Mouse (Mus musculus) ovary, adult 18-20 months (tissue): Measurements from ENCODE around the gene Smox.

ENCODE experiments used
- DNase-seq: peaks from one replicate; pipeline ENCODE4 v3.0.0; 2022; ENCODE audit warnings: low spot score, mixed read lengths

The Smox gene

DNA sequence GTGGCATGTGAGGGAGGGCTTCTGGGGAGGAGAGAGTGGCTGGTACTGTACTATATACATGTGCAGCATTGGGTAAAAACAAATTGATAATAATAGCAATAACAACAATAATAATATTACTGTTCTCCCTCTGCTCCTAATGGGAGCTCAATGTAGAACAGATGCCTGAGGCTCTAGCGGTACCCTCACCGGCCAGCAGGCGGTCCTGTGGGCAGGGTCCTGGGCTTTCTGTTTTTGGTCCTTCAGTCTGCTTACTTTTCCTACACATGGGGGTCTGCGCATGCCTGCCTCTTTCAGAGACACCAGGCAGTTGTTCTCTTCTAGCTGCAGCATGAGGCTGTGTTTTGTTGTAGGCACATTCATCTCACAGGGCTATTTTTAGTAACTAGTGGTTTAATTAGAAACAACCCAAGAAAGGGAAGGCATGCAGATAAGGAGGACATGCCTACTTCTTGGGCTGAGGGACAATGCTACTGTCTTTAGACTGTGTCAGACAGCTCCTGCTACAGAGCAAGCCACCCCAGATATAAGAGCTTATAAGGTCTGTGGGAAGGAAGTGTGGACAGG lies 22.8 kb downstream of the Smox start:
- DNase-seq = no peak

GRCm38 (mm10) chr2:131517550-131517949 lies 26.3 kb downstream of the Smox start:
- no peak for DNase-seq

DNA sequence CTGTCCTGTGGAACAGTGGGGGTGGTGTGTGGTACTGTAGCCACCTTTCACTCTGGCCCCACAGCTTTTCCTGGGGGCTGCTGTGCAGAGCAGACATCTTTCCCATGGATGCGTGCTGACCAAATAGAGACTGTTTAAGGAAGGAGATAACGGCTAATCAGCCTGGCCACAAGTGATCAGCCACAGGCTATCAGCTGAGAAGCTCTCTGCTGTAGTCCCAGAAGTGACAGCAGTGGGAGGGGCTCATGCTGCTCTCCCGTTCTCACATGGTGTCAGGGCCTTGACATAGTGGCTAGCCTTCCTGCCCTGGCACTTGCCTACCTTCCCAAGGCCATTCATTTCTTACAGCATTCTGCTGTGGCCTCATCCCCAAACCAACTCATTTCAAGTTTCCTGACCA lies 27.5 kb downstream of the Smox start:
- DNase-seq = no peak

DNA sequence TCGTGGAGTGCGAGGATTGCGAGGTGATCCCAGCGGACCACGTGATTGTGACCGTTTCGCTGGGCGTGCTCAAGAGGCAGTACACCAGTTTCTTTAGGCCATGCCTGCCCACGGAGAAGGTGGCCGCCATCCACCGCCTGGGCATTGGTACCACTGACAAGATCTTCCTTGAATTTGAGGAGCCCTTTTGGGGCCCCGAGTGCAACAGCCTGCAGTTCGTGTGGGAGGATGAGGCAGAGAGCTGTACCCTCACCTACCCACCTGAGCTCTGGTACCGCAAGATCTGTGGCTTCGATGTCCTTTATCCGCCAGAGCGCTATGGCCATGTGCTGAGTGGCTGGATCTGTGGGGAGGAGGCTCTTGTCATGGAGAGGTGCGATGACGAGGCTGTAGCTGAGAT lies 29.4 kb downstream of the Smox start:
- DNase-seq = no peak

DNA sequence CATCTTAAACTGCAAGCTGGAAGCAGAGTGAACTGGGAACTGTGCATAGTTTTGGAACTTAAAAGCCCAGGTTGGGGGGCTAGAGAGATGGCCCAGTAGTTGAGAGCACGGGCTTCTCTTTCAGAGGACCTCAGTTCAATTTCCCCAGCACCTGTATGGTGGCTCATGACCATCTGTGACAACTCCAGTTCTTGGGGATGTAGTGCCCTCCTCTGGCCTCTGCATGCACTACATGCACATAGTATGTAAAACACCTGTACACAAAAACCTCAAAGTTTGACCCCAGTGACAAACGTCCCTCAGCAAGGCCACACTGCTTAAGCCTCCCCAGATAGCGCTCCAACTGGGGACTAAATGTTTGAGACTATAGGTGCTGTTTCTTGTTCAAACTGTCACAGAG lies 35.8 kb downstream of the Smox start:
- no peak for DNase-seq

GRCm38 (mm10) chr2:131529898-131530622 lies 38.8 kb downstream of the Smox start:
- DNase-seq = no peak

DNA sequence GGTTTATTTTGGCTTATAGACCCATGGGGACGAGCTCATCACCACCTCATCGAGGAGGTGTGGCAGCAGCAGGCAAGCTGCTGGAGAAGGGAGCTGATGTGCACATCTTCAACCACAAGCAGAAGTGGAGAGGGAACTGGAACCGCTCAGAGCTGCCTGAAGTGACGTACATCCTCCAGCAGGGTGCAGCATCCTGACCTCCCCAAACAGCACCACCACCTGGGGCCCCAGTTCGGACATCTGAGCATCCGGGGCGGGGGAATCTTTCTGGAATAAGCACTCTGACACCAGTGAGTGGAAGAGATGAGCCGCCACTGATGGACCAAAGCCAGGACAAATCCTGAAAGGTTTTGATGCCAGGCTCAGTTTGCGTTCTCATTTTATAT lies 39.3 kb downstream of the Smox start:
- no peak for DNase-seq

DNA sequence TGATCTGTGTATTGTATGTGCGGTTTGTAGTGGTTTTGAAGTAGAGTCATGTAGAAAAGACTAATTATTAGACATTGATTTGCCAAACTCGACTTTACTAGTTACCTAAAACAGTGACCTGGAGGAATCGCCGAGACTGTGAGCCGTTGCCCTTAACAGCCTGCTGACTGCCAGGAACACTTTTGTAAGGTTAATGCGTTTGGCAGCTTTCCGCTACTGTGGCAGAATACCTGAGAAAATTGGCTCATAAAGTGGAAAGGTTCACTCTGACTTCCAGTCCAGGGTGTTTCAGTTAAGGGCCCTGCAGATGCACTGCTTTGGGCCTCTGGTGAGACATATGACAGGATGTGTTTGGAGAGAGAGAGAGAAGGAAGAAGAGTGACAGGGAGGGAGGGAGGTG lies 40.0 kb downstream of the Smox start:
- DNase-seq = no peak

DNA sequence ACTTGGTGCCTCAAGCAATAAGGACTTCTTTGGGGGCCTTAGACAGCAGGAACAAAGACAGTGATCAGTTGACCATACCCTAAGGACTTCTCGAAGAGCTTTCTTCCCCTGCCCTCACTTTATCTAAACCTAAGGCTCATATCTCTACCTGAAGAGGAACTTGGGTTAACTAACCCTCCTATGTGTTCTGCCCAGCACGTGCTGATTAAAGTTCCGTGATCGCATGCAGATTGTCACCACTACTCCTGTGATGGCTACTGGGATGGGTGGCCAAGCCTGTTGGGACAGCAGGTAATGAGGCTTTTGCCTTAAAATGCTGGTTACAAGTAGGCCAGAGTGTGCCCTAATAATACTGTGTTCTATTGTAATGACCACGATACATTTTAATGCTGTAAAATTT lies 43.9 kb downstream of the Smox start:
- DNase-seq = no peak

DNA sequence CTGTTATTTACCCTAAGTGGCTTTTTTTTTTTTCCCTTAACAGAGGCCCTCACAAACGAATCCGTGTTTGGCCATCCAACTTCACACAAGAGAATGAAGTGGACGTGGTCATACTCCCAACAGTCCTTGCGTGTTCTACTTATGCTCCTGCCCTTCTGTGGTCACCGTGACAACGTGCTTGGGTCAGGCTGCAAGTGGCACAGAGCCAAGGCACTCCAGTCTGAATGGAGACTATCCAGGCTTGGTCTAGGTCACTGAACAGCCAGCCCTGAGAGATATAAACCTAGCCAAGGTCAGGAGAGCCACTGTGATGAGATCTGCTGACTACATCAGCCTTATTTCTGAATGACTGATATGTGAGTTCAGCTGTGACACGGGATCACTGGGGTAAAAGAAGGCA lies 47.0 kb downstream of the Smox start:
- DNase-seq = peak; percentile 67

- no peak for DNase-seq
Observed at GRCm38 (mm10) chr2:131539780-131540179, 48.5 kb downstream of the Smox start.

GRCm38 (mm10) chr2:131541686-131542085 lies 50.4 kb downstream of the Smox start:
- DNase-seq = no peak

- DNase-seq = no peak
Observed at GRCm38 (mm10) chr2:131542531-131542930, 51.2 kb downstream of the Smox start.

DNA sequence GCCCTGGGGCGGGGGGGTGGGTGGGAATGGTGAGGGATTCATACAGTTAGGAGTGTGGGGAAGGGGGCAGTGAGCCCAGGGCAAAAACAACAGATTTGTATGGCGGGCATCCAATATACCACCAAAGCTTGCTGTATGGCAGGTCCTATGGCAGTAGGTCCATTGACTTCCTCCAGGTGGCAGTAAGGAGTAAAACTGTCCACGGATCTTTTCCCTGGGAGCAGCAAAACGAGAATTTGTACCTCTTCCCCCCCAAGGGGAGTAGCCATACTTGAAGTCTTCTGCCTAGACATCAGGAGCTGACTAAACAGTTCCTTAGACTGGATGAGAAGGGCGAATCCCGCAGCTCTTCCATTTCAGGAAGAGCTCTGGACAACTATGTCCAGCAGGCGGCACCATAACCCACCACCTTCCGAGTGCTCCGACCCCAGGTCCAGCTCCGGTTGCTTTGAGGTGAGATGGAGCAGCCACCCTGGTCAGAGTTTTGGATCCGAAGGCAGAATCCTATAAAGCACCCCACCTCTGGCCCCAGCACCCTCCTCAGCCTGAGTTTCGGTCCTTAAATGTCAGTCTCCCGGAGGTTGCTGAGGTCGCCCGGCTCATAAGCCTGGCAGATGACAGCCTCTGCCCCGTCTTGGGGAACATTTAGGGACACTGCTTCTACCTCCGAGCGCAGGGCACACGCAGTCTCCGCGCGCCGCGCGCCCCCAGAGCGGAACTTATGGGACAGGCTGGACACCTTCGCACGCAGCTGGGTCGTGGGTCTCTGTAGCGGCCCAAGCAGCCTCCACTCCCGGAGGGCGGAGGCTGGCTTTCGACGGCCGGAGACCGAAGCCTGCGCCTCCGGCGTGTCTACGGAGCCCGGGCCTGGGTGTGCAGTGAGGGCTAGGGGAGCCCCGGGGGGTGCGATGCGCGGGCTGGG lies 54.4 kb downstream of the Smox start:
- no peak for DNase-seq

DNA sequence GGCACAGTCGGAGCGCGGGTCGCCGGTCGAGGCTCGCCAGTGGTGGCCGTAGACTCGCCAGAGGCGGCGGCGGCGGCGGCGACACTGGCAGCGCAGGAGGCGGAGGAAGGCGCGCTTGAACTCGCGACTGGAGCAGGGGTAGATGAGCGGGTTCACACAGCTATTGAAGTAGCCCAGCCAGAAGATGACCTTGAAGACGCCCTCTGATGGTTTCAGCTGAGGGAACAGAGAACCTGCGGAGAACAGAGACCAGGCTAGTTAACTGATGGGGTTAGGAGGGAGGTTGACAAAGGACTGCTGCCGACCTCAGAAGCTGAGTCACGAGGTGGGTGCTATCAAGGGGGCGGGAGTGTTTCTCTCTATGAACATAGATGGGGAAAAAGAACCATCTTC lies 55.0 kb downstream of the Smox start:
- no peak for DNase-seq

DNA sequence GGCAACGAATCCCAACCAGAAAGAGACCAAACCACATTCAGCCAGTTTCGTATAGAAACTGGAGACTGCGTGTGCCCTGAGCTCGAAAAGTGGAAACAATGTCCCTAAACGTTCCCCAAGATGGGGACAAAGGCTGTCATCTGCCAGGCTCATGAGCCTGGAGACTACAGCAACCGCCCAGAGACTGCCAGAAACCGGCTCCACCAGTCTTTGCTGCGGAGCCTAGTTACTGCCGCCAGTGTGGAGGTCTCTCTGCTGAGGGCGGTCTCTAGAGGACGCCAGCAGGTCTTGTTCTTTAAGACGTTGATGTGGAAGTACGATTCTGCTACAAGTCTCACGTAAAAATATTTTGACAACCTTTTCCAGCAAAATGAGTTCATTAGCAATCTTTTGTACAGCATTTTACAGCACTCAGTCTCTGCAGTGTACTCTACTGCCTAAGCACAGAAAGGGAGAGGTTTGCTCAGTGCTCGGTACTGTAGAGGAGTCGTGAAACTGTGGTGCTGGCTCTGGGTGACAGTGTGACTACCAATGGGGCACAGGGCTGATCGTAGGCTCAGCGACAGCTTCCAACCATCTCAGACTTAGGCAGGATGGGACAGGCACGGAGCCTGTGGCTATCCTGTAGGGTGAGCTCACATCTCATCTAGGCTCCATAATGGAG lies 55.6 kb downstream of the Smox start:
- DNase-seq = no peak

- DNase-seq = no peak
Observed at GRCm38 (mm10) chr2:131548330-131548729, 57.0 kb downstream of the Smox start.

DNA sequence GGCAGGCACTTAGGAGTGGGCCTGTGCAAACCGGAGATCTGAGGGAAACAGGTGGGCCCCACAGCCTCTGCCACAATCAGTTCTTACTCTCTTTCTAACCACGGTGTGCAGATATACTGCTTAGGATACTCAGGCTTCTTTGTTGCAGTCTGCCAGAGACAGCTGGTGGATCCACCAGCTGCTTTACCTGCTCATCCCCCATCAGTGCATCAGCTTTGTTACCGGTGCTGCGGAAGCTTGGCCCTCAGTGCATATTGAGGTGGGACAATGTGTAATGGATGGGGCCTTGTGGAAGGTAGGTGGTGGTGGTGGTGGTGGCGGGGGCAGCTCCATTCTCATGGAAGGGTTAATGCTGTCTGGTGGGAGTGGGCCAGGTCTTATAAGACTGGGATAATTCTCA lies 57.8 kb downstream of the Smox start:
- DNase-seq = no peak

DNA sequence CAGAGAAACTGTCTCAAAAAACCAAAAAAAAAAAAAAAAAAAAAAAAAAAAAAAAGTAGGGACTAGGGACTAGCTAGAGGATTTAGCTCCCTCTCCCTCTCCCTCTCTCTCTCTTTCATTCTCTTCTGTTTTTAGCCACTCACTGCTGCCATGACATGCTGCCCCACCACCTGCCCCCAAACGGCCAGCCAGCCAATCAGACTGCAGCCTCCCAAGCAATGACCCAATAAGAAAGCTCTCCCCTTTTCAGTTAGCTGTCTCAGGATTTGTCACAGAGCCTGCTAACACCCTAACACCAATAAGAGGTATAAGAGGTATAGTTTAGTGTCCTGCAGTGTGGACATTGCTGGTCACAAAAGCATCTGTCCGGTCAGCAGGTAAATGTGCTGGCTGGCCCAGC lies 59.2 kb downstream of the Smox start:
- no peak for DNase-seq

DNA sequence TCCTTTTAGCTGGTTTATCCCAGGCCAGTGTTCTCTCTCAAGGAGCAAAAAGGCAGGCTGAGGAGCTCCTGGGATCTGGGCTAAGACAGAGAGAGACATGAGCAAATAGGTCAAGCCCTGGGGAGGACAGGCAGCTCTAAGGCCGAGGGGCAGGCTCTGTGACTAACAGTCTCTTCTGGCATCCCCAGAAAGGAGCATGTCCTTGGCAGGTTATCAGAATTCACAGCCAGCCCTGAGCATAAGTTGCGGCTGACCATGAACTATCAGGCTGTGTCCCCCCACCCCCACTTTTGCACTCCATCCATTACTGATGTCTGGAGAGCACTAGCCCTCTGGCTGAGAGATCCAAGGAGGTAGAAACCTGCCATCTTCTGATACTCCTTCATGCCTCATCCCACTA lies 59.6 kb downstream of the Smox start:
- peak; percentile 59 for DNase-seq

GRCm38 (mm10) chr2:131551701-131552620 lies 60.7 kb downstream of the Smox start:
- DNase-seq = no peak
